Mouse (Mus musculus) liver, embryonic 14.5 days (tissue): ENCODE data around the gene Gm42715. TPM values are rescaled to one million over a fixed set of nuclear protein-coding genes. Genes with fewer than 3 reads are reported as not detected.
"Not testable (repeated sequence)": the region's sequence is repeated elsewhere in the genome, so short reads cannot be mapped to it uniquely, and the experiment has no call there.

Experiments used
- ATAC-seq: fragments of 200-750 bp; cut with Nextera tagmentation; 2 replicates; pipeline ENCODE4 v1.8.0; 2017; ENCODE audit warnings: moderate number of reproducible peaks, mild to moderate bottlenecking, moderate library complexity; ENCODE audit not compliant: insufficient read depth
- DNase-seq, 3 experiments: peaks; one replicate each; pipeline ENCODE4 v3.0.0-alpha.2; 2012 to 2013; ENCODE audit warnings: low read depth in 3 of 3, low spot score in 3 of 3
- H3K27ac ChIP-seq: fragments of 300-500 bp; sonication (generic); 2 replicates; pipeline ENCODE4 v1.5.1; 2014; ENCODE audit warnings: moderate library complexity, mild to moderate bottlenecking, control low read depth, inconsistent platforms
- H3K27me3 ChIP-seq: fragments of 300-500 bp; sonication (generic); 2 replicates; pipeline ENCODE4 v1.6.1; 2014; ENCODE audit warnings: mild to moderate bottlenecking, low read length, moderate library complexity; ENCODE audit not compliant: control insufficient read depth, insufficient read depth
- H3K36me3 ChIP-seq: fragments of 300-500 bp; sonication (generic); replicated peaks from 2 replicates; pipeline ENCODE4 v1.6.1; 2014; ENCODE audit warnings: low read depth; ENCODE audit not compliant: control insufficient read depth, insufficient read depth
- H3K4me1 ChIP-seq, 2 experiments: fragments of 200-500 bp in 1 of 2; fragments of 300-500 bp in 1 of 2; sonication (generic) in 1 of 2; replicated peaks; 2 replicates each; pipeline ENCODE4 v1.6.1; 2012 to 2014; ENCODE audit warnings: antibody characterized with exemption in 1 of 2, inconsistent platforms in 1 of 2, low read length in 1 of 2; ENCODE audit not compliant: control insufficient read depth in 2 of 2, insufficient read depth in 2 of 2
- H3K4me2 ChIP-seq: fragments of 300-500 bp; sonication (generic); 2 replicates; pipeline ENCODE4 v1.6.1; 2014; ENCODE audit warnings: low read depth, mild to moderate bottlenecking, control low read depth, moderate library complexity
- H3K4me3 ChIP-seq, 2 experiments: fragments of 200-500 bp in 1 of 2; fragments of 300-500 bp in 1 of 2; sonication (generic) in 1 of 2; 2 replicates each; pipeline ENCODE4 v1.5.1; 2012 to 2014; ENCODE audit warnings: low read depth in 2 of 2, low read length in 2 of 2, mild to moderate bottlenecking in 2 of 2, control low read depth in 1 of 2, inconsistent platforms in 1 of 2, moderate library complexity in 1 of 2; ENCODE audit not compliant: insufficient read depth in 1 of 2
- H3K9ac ChIP-seq: fragments of 300-500 bp; sonication (generic); replicated peaks from 2 replicates; pipeline ENCODE4 v1.6.1; 2014; ENCODE audit warnings: mild to moderate bottlenecking, control low read depth, moderate library complexity
- H3K9me3 ChIP-seq: fragments of 300-500 bp; sonication (generic); 2 replicates; pipeline ENCODE4 v1.6.1; 2016; ENCODE audit warnings: low read length, mixed read lengths; ENCODE audit not compliant: control insufficient read depth
- CTCF ChIP-seq: IDR thresholded peaks from 2 replicates; pipeline ENCODE4 v1.5.1; 2016; ENCODE audit warnings: antibody characterized with exemption, low read depth, control low read depth
- EP300 ChIP-seq: IDR thresholded peaks from 2 replicates; pipeline ENCODE4 v1.6.1; 2016; ENCODE audit warnings: antibody characterized with exemption, low read depth
- WGBS: fragments of 180-500 bp; shearing (Covaris S2); extraction: QIAGEN DNeasy Blood & Tissue Kit; methylation state at CpG from one replicate; pipeline ENCODE4 v1.1.7; 2014; ENCODE audit not compliant: insufficient replicate concordance; 5-methylcytosine and 5-hydroxymethylcytosine counted together
- polyA plus RNA-seq, 2 experiments: library from polyadenylated mRNA; depleted of rRNA in 1 of 2; stranded (reverse) in 1 of 2; unstranded in 1 of 2; fragments of >200 nt; fragmentation: Nextera tagmentation in 1 of 2; extraction: Ambion mirVana in 1 of 2; gene quantifications; 2 replicates each; pipeline versions ENCODE4 v1.2.1 to v1.2.3; 2012 to 2014

The Gm42715 gene
- polyA plus RNA-seq, 2 experiments, result 4.7 to 6.0 TPM

DNA sequence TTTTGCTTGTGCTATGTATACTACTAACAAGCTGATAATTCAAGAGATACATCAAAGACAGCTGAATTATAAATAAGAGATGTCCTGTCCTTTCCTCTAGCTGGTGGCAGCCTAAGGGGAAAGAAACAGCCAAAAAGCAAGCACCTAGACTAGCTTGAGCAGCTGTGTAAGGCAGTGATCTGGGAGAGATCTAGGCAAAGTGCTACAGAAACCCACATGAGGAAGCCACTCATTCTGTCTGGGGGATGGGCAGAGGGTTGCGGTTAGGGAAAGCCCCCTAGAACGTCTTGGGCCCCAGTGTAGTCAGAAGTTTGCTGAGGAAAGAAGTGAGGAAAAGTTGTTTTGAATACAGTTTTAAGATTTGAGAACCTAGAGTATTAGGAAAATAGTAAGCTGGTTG, 39.1 kb upstream of the Gm42715 start:
- DNase-seq, result peak in 1 of 3 experiments; percentile 41
- no peak for ATAC-seq
- peak overlapping the region; percentile 99 for H3K9ac ChIP-seq
- H3K9me3 ChIP-seq, result no peaks in the 10 kb centered on the region
- H3K27ac ChIP-seq, result peak overlapping the region; percentile 46
- H3K27me3 ChIP-seq, result no peaks in the 10 kb centered on the region
- WGBS, result 24% methylated on average over 2 of the region's 2 CpGs
- H3K4me1 ChIP-seq, result peaks cover 23 to 25% of the 10 kb centered on the region in 2 experiments
- peak overlapping the region; percentile 91 for H3K4me2 ChIP-seq
- H3K36me3 ChIP-seq, result peaks cover 39% of the 10 kb centered on the region
- no peak for TF ChIP-seq CTCF
- no peak for TF ChIP-seq EP300
- peak overlapping the region; percentile 97 to 100 for H3K4me3 ChIP-seq

- no peak for ATAC-seq
- H3K27ac ChIP-seq, result no peak overlapping the region
- WGBS, result 91% methylated on average over 5 of the region's 5 CpGs
- no peak overlapping the region for H3K4me2 ChIP-seq
- H3K4me1 ChIP-seq, result peaks cover 6 to 8% of the 10 kb centered on the region in 2 experiments
- H3K36me3 ChIP-seq, result peaks cover 48% of the 10 kb centered on the region
- H3K4me3 ChIP-seq, result no peak overlapping the region
- no peaks in the 10 kb centered on the region for H3K9me3 ChIP-seq
- no peaks in the 10 kb centered on the region for H3K27me3 ChIP-seq
- H3K9ac ChIP-seq, result no peak overlapping the region
- TF ChIP-seq EP300 (no peak), CTCF (no peak)
- DNase-seq, result no peak
Observed at GRCm38 (mm10) chr7:127485416-127485815, 34.0 kb upstream of the Gm42715 start.

DNA sequence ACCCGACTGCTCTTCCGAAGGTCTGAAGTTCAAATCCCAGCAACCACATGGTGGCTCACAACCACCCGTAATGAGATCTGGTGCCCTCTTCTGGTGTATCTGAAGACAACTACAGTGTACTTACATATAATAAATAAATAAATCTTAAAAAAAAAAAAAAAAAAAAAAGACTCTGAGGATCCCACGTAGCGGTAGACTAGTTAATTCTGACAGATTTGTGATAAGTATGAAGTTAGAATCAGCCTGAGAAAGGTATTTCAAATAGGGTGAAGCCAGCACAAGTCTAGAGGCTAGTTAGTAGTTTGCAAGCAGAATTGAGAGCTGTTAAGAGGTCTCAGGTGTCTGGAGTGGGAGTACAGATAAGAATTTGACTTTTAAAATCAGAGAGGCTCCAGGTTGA, 31.0 kb upstream of the Gm42715 start:
- not testable (repeated sequence) for ATAC-seq, H3K27ac ChIP-seq, DNase-seq, H3K27me3 ChIP-seq, H3K4me2 ChIP-seq, H3K4me1 ChIP-seq, H3K4me3 ChIP-seq, H3K9ac ChIP-seq, H3K9me3 ChIP-seq
- peaks cover 40% of the 10 kb centered on the region for H3K36me3 ChIP-seq
- 77% methylated on average over 4 of the region's 5 CpGs for WGBS

GRCm38 (mm10) chr7:127489982-127490381, 29.4 kb upstream of the Gm42715 start:
- no peak for ATAC-seq
- TF ChIP-seq EP300 (no peak), CTCF (no peak)
- no peak overlapping the region for H3K4me2 ChIP-seq

DNA sequence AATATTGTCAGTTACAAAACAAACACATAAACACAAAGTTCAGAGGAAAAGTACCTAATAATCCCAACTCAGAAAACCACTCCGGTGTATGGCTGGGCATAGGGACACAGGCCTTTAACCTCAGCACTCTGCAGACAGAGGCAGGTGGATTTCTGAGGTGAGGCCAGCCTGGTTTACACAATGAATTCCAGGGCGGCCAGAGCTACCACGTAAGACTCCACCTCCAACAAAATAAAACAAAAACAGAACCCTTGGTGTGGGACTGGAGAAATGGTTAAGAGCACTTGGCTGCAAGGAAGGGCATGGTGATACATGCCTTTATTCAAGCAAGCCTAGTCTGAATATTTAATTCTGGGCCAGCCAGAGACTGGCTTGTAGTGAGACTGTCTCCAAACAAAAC, 27.5 kb upstream of the Gm42715 start:
- ATAC-seq, result no peak
- H3K27ac ChIP-seq, result no peak overlapping the region
- peaks cover 28% of the 10 kb centered on the region for H3K36me3 ChIP-seq
- WGBS, result 84% methylated on average over 3 of the region's 3 CpGs
- TF ChIP-seq CTCF (no peak), EP300 (no peak)
- no peak overlapping the region for H3K4me3 ChIP-seq
- H3K9ac ChIP-seq, result no peak overlapping the region
- no peaks in the 10 kb centered on the region for H3K9me3 ChIP-seq
- H3K27me3 ChIP-seq, result no peaks in the 10 kb centered on the region
- no peak for DNase-seq
- H3K4me2 ChIP-seq, result no peak overlapping the region
- no peaks in the 10 kb centered on the region for H3K4me1 ChIP-seq

More at GRCm38 (mm10) chr7:127489982-127490381, 29.4 kb upstream of the Gm42715 start:
- 90% methylated on average over 7 of the region's 7 CpGs for WGBS
- H3K27me3 ChIP-seq, result no peaks in the 10 kb centered on the region
- H3K36me3 ChIP-seq, result peaks cover 36% of the 10 kb centered on the region
- no peaks in the 10 kb centered on the region for H3K4me1 ChIP-seq
- no peak overlapping the region for H3K4me3 ChIP-seq
- H3K27ac ChIP-seq, result no peak overlapping the region
- no peak overlapping the region for H3K9ac ChIP-seq
- no peak for DNase-seq
- no peaks in the 10 kb centered on the region for H3K9me3 ChIP-seq

DNA sequence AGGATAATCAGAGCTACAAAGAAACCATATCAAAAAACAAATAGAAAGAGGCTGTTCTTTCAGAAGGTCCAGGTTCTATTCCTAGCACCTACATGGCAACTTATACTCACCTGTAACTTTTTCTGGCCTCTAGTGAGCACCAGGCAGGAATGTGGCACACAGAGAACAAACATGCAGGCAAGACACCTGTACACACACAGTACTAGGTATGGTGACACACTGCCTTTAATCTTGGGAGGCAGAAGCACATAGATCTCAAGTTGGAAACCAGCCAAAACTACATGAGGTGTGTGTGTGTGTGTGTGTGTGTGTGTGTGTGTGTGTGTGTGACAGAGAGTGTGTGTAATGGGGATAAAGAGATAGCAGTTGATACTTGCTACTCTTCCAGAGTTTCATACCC, 24.7 kb upstream of the Gm42715 start:
- no peak overlapping the region for H3K4me2 ChIP-seq
- no peaks in the 10 kb centered on the region for H3K9me3 ChIP-seq
- no peaks in the 10 kb centered on the region for H3K4me1 ChIP-seq
- DNase-seq (no peak), ATAC-seq (no peak)
- no peak overlapping the region for H3K27ac ChIP-seq
- H3K36me3 ChIP-seq, result peaks cover 15% of the 10 kb centered on the region
- no peak for TF ChIP-seq EP300
- no peak for TF ChIP-seq CTCF
- H3K9ac ChIP-seq, result no peak overlapping the region
- no peak overlapping the region for H3K4me3 ChIP-seq
- no peaks in the 10 kb centered on the region for H3K27me3 ChIP-seq
